Comparison of ENCODE assay signal across 7 mouse cellular contexts in genomic region chr1:34167151-34168057, GRCm38 (mm10).
DNase-seq lines count a peak whose midpoint lies in the region; ATAC-seq and TF ChIP-seq lines count a peak whose summit lies in the region.

No protein-coding gene starts in this region.

- peaks cover 7% of the 10 kb centered on the region; the same call in 1 of the 2 replicates for H3K36me3 ChIP-seq in liver, adult 2 months (ENCODE audit: control insufficient read depth, insufficient read depth, low read length)

- intact Hi-C loops in gastrocnemius, postnatal 36 days (cut with DNase I): loop anchor here (2.0 to 5.0 kb wide), 2 partner anchors 105 to 167 kb away; no protein-coding TSS in a partner anchor

- no peak overlapping the region for H3K9ac ChIP-seq in liver, adult 2 months (ENCODE audit: low read depth, low read length)

- 31% methylated on average over 19 of the region's 19 CpGs for WGBS in liver, adult 2 months

- ATAC-seq in erythroblast, adult 5-6 weeks (replicated peaks; ENCODE audit: low FRiP score, poor library complexity, severe bottlenecking): no peak

- peaks cover 3% of the 10 kb centered on the region for H3K4me1 ChIP-seq in liver, adult 2 months (ENCODE audit: control insufficient read depth, insufficient read depth, low read length)

- no peak overlapping the region for H3K4me3 ChIP-seq in liver, adult 2 months (ENCODE audit: insufficient read depth, low read depth, low read length)

- DNase-seq in layer of hippocampus, adult 9-11 months: peak; percentile 39
- DNase-seq in layer of hippocampus, postnatal 36 days: no peak
- peak; percentile 70 for DNase-seq in adrenal gland, postnatal 36 days
- peak; percentile 35 to 37 for DNase-seq in gastrocnemius, postnatal 36 days
- peak; percentile 51 for DNase-seq in liver, adult 2 months (ENCODE audit: extremely low read depth, low read depth, low spot score)
- DNase-seq in urinary bladder, postnatal 10 days (ENCODE audit: low spot score): no peak

- no peaks in the 10 kb centered on the region for H3K27me3 ChIP-seq in liver, adult 2 months (ENCODE audit: control insufficient read depth, insufficient read depth, low read length)

- no peak for TF ChIP-seq POLR2A in liver, adult 2 months (IDR thresholded peaks at IDR 0.05; ENCODE audit: extremely low read depth, insufficient read depth, low read length)

- H3K79me2 ChIP-seq in liver, adult 2 months (ENCODE audit: control insufficient read depth, insufficient read depth, low read length): no peaks in the 10 kb centered on the region

- H3K27ac ChIP-seq in liver, adult 2 months (replicated peaks; ENCODE audit: insufficient read depth, low read depth, low read length): no peak overlapping the region

- no peak for TF ChIP-seq CTCF in liver, adult 2 months (IDR thresholded peaks at IDR 0.05; ENCODE audit: low read depth, low read length)

Comparison
In these comparisons a context has a peak if more than half of its experiments do, and no peak if none do; other contexts are left out.
1. DNase-seq: peak in layer of hippocampus, adult 9-11 months (single experiment), adrenal gland, postnatal 36 days (2 of 2), gastrocnemius, postnatal 36 days (2 of 2) and liver, adult 2 months (single experiment); none in layer of hippocampus, postnatal 36 days (0 of 2) and urinary bladder, postnatal 10 days (single experiment).